Mouse (Mus musculus) cortical plate, adult 2 months (tissue): ENCODE measurements around the gene Anks1b.

ENCODE experiments used
- CTCF ChIP-seq: fragments of 200-500 bp; IDR thresholded peaks from 2 replicates; pipeline ENCODE4 v1.5.1; 2011; ENCODE audit warnings: mild to moderate bottlenecking, control low read depth, low read length; ENCODE audit not compliant: insufficient read depth; ENCODE audit errors: extremely low read depth
- POLR2A ChIP-seq: fragments of 200-500 bp; IDR thresholded peaks from 2 replicates; pipeline ENCODE4 v1.6.1; 2011; ENCODE audit warnings: mild to moderate bottlenecking, low read length, control low read depth; ENCODE audit not compliant: insufficient read depth; ENCODE audit errors: extremely low read depth

GRCm38 (mm10) chr10:90947608-90948373, 1074.5 kb downstream of the Anks1b start:
- TF ChIP-seq CTCF (no peak), POLR2A (no peak)
